Mouse (Mus musculus) cerebellum, adult 2 months (tissue): ENCODE measurements around the gene Fkrp.

Experiments used
- CTCF ChIP-seq: fragments of 200-500 bp; IDR thresholded peaks from 2 replicates; pipeline ENCODE4 v1.5.1; 2011; ENCODE audit warnings: low read depth, mild to moderate bottlenecking, control low read depth, low read length, moderate library complexity, borderline replicate concordance; ENCODE audit not compliant: insufficient read depth
- POLR2A ChIP-seq: fragments of 200-500 bp; IDR thresholded peaks from 2 replicates; pipeline ENCODE4 v1.6.1; 2011; ENCODE audit warnings: low read length, control low read depth, borderline replicate concordance; ENCODE audit not compliant: insufficient read depth

- TF ChIP-seq POLR2A (no peak), CTCF (no peak)
Observed at GRCm38 (mm10) chr7:16794886-16795285, 21.6 kb downstream of the Fkrp start.
